Mouse (Mus musculus) forebrain, embryonic 15.5 days (tissue): ENCODE measurements around the gene Lrrc29. TPM values are rescaled to one million over a fixed set of nuclear protein-coding genes. Genes with fewer than 3 reads are reported as not detected.
A peak's percentile ranks its signal among the peaks of the same experiment; 100 is the strongest.

Experiments used
- ATAC-seq: fragments of 200-750 bp; cut with Nextera tagmentation; replicated peaks from 2 replicates; pipeline ENCODE4 v1.8.0; 2017; ENCODE audit warnings: mild to moderate bottlenecking, moderate TSS enrichment, moderate library complexity
- H3K27ac ChIP-seq: fragments of 300-500 bp; sonication (generic); replicated peaks from 2 replicates; pipeline ENCODE4 v1.5.1; 2015; ENCODE audit warnings: mild to moderate bottlenecking, inconsistent platforms
- H3K27me3 ChIP-seq: fragments of 300-500 bp; sonication (generic); 2 replicates; pipeline ENCODE4 v1.6.1; 2015; ENCODE audit warnings: inconsistent platforms
- H3K36me3 ChIP-seq: fragments of 300-500 bp; sonication (generic); 2 replicates; pipeline ENCODE4 v1.6.1; 2015; ENCODE audit warnings: mild to moderate bottlenecking, inconsistent platforms
- H3K4me1 ChIP-seq: fragments of 300-500 bp; sonication (generic); 2 replicates; pipeline ENCODE4 v1.6.1; 2015; ENCODE audit warnings: inconsistent platforms
- H3K4me2 ChIP-seq: fragments of 300-500 bp; sonication (generic); replicated peaks from 2 replicates; pipeline ENCODE4 v1.6.1; 2015; ENCODE audit warnings: mild to moderate bottlenecking, inconsistent platforms
- H3K4me3 ChIP-seq: fragments of 300-500 bp; sonication (generic); 2 replicates; pipeline ENCODE4 v1.5.1; 2015; ENCODE audit warnings: mild to moderate bottlenecking, inconsistent platforms
- H3K9ac ChIP-seq: fragments of 300-500 bp; sonication (generic); replicated peaks from 2 replicates; pipeline ENCODE4 v1.6.1; 2015; ENCODE audit warnings: mild to moderate bottlenecking, inconsistent platforms
- H3K9me3 ChIP-seq: fragments of 300-500 bp; sonication (generic); 2 replicates; pipeline ENCODE4 v1.6.1; 2016; ENCODE audit warnings: inconsistent platforms
- WGBS: fragments of 180-500 bp; shearing (Covaris S2); methylation state at CpG from one replicate; pipeline ENCODE4 v1.1.7; 2015; ENCODE audit warnings: mixed read lengths; 5-methylcytosine and 5-hydroxymethylcytosine counted together
- polyA plus RNA-seq: library from polyadenylated mRNA; unstranded; fragments of >200 nt; fragmentation: Nextera tagmentation; extraction: Ambion mirVana; gene quantifications from 2 replicates; pipeline ENCODE4 v1.2.1, GENCODE M21; 2015

The Lrrc29 gene
- polyA plus RNA-seq, 1 experiment from 2014 or later: 0.59 TPM

GRCm38 (mm10) chr8:105353583-105354135 lies 27.6 kb upstream of the Lrrc29 start:
- Histone ChIP-seq H3K9me3 (no peaks in the 10 kb centered on the region), H3K9ac (no peak overlapping the region), H3K27me3 (no peaks in the 10 kb centered on the region), H3K36me3 (peaks cover 9% of the 10 kb centered on the region), H3K4me2 (no peak overlapping the region), H3K4me3 (no peak overlapping the region), H3K4me1 (peaks cover 16% of the 10 kb centered on the region), H3K27ac (no peak overlapping the region)
- no peak for ATAC-seq
- 80% methylated on average over 8 of the region's 8 CpGs for WGBS

GRCm38 (mm10) chr8:105350186-105350585 lies 24.1 kb upstream of the Lrrc29 start:
- 28% methylated on average over 7 of the region's 7 CpGs for WGBS
- H3K4me3 ChIP-seq: peak overlapping the region; percentile 91
- no peaks in the 10 kb centered on the region for H3K9me3 ChIP-seq
- peak overlapping the region; percentile 99 for H3K4me2 ChIP-seq
- H3K27ac ChIP-seq: peak overlapping the region; percentile 80
- H3K27me3 ChIP-seq: no peaks in the 10 kb centered on the region
- peaks cover 34% of the 10 kb centered on the region for H3K4me1 ChIP-seq
- no peaks in the 10 kb centered on the region for H3K36me3 ChIP-seq
- H3K9ac ChIP-seq: peak overlapping the region; percentile 88
- ATAC-seq: no peak

- Histone ChIP-seq H3K4me1 (peaks cover 34% of the 10 kb centered on the region), H3K9ac (peak overlapping the region; percentile 88), H3K9me3 (no peaks in the 10 kb centered on the region), H3K4me2 (peak overlapping the region; percentile 99), H3K27ac (peak overlapping the region; percentile 80), H3K27me3 (no peaks in the 10 kb centered on the region), H3K36me3 (no peaks in the 10 kb centered on the region), H3K4me3 (peak overlapping the region; percentile 91)
- whole genome bisulfite sequencing: under 1% methylated on average over 39 of the region's 48 CpGs
- ATAC-seq: peak; percentile 26
Measured at GRCm38 (mm10) chr8:105349096-105349771, 23.2 kb upstream of the Lrrc29 start.

GRCm38 (mm10) chr8:105348450-105349095 lies 22.5 kb upstream of the Lrrc29 start, which contains the start of gene Slc9a5:
Slc9a5 (plus strand) TSS chr8:105348843.
- peak; percentile 24 for ATAC-seq
- WGBS: under 1% methylated on average over 34 of the region's 34 CpGs

GRCm38 (mm10) chr8:105347428-105348221 lies 21.5 kb upstream of the Lrrc29 start, which contains the start of gene Fhod1:
Fhod1 (minus strand) TSS chr8:105347953.
- WGBS: under 1% methylated on average over 53 of the region's 53 CpGs
- Histone ChIP-seq H3K9ac (peak within 1 kb of the TSS; percentile 88), H3K27me3 (no peaks in the 10 kb centered on the region), H3K4me1 (peaks cover 34% of the 10 kb centered on the region), H3K9me3 (no peaks in the 10 kb centered on the region), H3K27ac (peak within 1 kb of the TSS; percentile 80), H3K36me3 (no peaks in the 10 kb centered on the region), H3K4me2 (peak within 1 kb of the TSS; percentile 99), H3K4me3 (peak within 1 kb of the TSS; percentile 91)
- peak; percentile 91 for ATAC-seq

More at GRCm38 (mm10) chr8:105348450-105349095, 22.5 kb upstream of the Lrrc29 start, which contains the start of gene Slc9a5:
- Histone ChIP-seq H3K36me3 (no peaks in the 10 kb centered on the region), H3K9me3 (no peaks in the 10 kb centered on the region), H3K9ac (peak within 1 kb of the TSS; percentile 88), H3K27ac (peak within 1 kb of the TSS; percentile 80), H3K4me2 (peak within 1 kb of the TSS; percentile 99), H3K4me1 (peaks cover 34% of the 10 kb centered on the region), H3K27me3 (no peaks in the 10 kb centered on the region), H3K4me3 (peak within 1 kb of the TSS; percentile 91)

GRCm38 (mm10) chr8:105346611-105347427 lies 20.7 kb upstream of the Lrrc29 start:
- Histone ChIP-seq H3K36me3 (no peaks in the 10 kb centered on the region), H3K4me1 (peaks cover 34% of the 10 kb centered on the region), H3K9ac (peak overlapping the region; percentile 88), H3K4me2 (peak overlapping the region; percentile 99), H3K9me3 (no peaks in the 10 kb centered on the region), H3K27ac (no peak overlapping the region; the same call in 1 of the 2 replicates), H3K27me3 (no peaks in the 10 kb centered on the region), H3K4me3 (peak overlapping the region; percentile 91)
- ATAC-seq: peak; percentile 9
- WGBS: 2% methylated on average over 34 of the region's 34 CpGs

GRCm38 (mm10) chr8:105345061-105345975 lies 19.2 kb upstream of the Lrrc29 start:
- Histone ChIP-seq H3K36me3 (no peaks in the 10 kb centered on the region), H3K9me3 (no peaks in the 10 kb centered on the region), H3K27me3 (no peaks in the 10 kb centered on the region), H3K4me3 (no peak overlapping the region), H3K4me1 (peaks cover 27% of the 10 kb centered on the region), H3K4me2 (no peak overlapping the region), H3K9ac (no peak overlapping the region), H3K27ac (no peak overlapping the region)
- ATAC-seq: no peak
- WGBS: 74% methylated on average over 7 of the region's 7 CpGs

- WGBS: 71% methylated on average over 8 of the region's 8 CpGs
- H3K9ac ChIP-seq: no peak overlapping the region
Measured at GRCm38 (mm10) chr8:105343791-105344574, 17.9 kb upstream of the Lrrc29 start.

GRCm38 (mm10) chr8:105342768-105343167 lies 16.7 kb upstream of the Lrrc29 start:
- 79% methylated on average over 4 of the region's 4 CpGs for WGBS
- Histone ChIP-seq H3K36me3 (no peaks in the 10 kb centered on the region), H3K4me2 (no peak overlapping the region), H3K9ac (no peak overlapping the region), H3K27ac (no peak overlapping the region), H3K4me1 (peaks cover 13% of the 10 kb centered on the region), H3K27me3 (no peaks in the 10 kb centered on the region), H3K9me3 (no peaks in the 10 kb centered on the region), H3K4me3 (no peak overlapping the region)
- no peak for ATAC-seq

More at GRCm38 (mm10) chr8:105343791-105344574, 17.9 kb upstream of the Lrrc29 start:
- H3K36me3 ChIP-seq: no peaks in the 10 kb centered on the region
- H3K9me3 ChIP-seq: no peaks in the 10 kb centered on the region
- no peak overlapping the region for H3K27ac ChIP-seq
- H3K4me3 ChIP-seq: no peak overlapping the region
- no peak for ATAC-seq
- H3K4me2 ChIP-seq: no peak overlapping the region
- peaks cover 18% of the 10 kb centered on the region for H3K4me1 ChIP-seq
- H3K27me3 ChIP-seq: no peaks in the 10 kb centered on the region

- no peak overlapping the region for H3K27ac ChIP-seq
- no peaks in the 10 kb centered on the region for H3K27me3 ChIP-seq
- 32% methylated on average over 8 of the region's 8 CpGs for WGBS
- H3K36me3 ChIP-seq: no peaks in the 10 kb centered on the region
- no peak overlapping the region for H3K9ac ChIP-seq
- no peak for ATAC-seq
- no peak overlapping the region for H3K4me3 ChIP-seq
- no peaks in the 10 kb centered on the region for H3K9me3 ChIP-seq
- H3K4me1 ChIP-seq: 0 out of 2 replicates have a peak, but pooled peaks cover 2% of the 10 kb centered on the region
- H3K4me2 ChIP-seq: no peak overlapping the region
Measured at GRCm38 (mm10) chr8:105341399-105341798, 15.3 kb upstream of the Lrrc29 start.
